Mouse (Mus musculus) retina, embryonic 14.5 days (tissue): ENCODE measurements around the gene Exog.

Source experiments
- DNase-seq: peaks from one replicate; pipeline ENCODE4 v3.0.0-alpha.2; 2015; ENCODE audit warnings: low spot score

Gene Exog

GRCm38 (mm10) chr9:119444738-119445429 is at the start of gene Exog:
TSS of gene Exog (plus strand) at chr9:119444943.
- DNase-seq, result peak; percentile 99

DNA sequence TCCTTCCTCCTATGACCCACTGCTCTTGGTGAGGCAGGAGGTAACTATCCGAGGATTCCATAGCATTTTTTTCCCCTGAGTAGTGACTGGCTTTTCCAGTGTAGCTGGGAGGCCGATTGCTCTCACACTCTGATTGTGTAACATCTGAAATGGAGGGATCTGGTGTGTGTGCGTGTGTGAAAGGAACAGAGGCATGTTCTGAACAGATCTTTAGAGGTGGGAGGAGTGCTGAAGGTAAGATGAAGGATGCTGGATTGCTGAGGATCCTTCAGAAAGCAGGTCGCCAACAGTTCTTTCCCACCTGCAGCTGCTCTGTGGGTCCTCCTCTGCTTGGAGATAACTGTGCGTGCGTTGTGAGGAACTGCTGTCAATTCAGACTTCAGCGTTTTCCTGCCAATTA is 43.4 kb upstream of the Exog start:
- DNase-seq, result no peak

- DNase-seq, result peak; percentile 98
These were observed 42.9 kb upstream of the Exog start, which contains the start of gene Acvr2b for GRCm38 (mm10) chr9:119401801-119402214. TSS of gene Acvr2b (plus strand) at chr9:119402118.

DNA sequence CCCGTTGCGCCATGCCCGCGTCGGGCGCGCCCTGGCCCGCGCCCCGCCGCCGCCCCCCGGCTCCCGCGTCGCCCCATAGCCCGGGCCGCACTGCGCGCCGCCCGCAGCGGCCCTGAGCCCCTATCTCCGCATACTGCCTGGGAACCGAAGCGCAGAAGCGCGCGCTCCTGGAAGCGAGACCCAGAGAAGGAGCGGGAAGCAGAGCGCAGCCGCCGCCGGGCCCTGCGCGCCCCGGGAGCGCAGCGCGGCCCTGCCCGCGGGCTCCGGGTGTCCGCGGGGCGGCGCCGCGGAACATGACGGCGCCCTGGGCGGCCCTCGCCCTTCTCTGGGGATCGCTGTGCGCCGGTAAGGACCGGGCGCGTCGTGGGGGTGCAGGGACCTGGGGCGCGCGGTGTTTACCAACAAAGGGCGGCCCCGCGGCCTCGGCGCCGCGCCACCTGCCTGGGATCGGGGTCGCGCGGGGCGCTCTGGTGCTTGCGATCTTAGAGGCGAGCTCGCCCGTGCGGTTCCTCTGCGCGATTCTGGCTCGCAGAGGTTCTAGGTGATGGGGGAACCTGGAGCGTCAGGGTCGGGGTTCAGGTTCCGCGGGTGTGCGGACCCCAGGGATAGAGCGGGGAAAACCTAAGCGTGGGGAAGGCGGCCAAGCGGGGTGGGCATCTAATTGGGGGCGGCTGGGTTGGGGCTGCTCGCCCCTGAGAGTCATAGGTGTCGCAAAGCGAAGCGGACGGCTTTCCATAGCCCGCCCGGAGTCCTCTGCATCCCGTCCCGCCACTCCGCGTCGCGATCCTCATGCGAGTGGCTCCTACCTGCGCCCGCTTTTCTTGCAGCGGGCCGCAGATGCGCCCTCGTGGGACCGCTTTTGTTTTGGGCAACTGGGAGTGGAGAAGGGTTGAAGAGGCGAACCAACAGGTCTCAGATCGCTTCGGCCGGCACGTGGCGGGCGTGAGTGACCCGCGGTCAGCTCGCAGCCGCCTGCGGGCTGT is 42.2 kb upstream of the Exog start:
- peak; percentile 60 for DNase-seq

GRCm38 (mm10) chr9:119403236-119403641 is 41.5 kb upstream of the Exog start:
- DNase-seq, result peak; percentile 79

DNA sequence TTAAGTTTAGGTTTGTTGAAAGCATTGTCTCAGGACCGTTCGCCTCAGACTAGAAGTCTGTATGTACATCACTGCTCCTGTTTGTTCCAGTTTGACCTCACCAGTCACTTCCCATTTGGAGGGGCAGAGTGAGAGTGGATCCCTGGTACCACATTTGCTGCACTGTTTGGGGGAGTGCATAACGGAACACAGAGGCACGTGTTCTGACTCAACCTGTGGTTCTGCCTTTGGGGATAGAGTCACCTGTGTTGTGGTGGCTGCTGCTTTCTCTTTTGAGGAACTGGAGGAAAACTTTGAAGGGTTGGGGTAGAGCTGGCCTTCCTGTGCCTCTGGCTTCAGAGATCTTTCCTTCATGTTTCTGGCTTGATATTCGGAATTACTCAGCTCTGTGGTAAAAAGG is 40.7 kb upstream of the Exog start:
- no peak for DNase-seq

GRCm38 (mm10) chr9:119407884-119408283 is 36.9 kb upstream of the Exog start:
- DNase-seq, result no peak

GRCm38 (mm10) chr9:119408898-119409664 is 35.7 kb upstream of the Exog start:
- DNase-seq, result no peak

DNA sequence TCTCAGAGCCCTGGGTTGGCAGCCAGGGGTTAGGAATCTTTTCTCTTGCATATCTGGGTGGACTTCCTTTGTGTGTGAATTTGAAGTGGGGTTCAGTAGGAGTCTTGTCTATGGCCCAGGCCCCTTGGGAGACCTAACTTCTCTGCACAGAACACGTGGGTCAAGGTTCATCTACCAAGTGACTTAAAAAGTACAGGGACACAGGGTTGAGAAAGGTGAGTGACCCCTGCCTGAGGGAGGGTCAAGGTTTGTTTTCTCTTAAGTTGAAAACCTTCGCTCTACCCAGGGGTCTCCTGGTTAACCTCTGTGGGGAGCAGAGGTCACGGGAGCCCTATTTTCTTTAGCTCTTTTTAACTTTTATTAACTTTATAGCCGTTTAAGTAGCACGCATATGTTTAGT is 34.9 kb upstream of the Exog start:
- no peak for DNase-seq

- no peak for DNase-seq
These were observed 26.7 kb upstream of the Exog start for GRCm38 (mm10) chr9:119418025-119418424.

- no peak for DNase-seq
These were observed 24.8 kb upstream of the Exog start for GRCm38 (mm10) chr9:119419852-119420438.

GRCm38 (mm10) chr9:119425217-119425975 is 19.3 kb upstream of the Exog start:
- DNase-seq, result no peak

DNA sequence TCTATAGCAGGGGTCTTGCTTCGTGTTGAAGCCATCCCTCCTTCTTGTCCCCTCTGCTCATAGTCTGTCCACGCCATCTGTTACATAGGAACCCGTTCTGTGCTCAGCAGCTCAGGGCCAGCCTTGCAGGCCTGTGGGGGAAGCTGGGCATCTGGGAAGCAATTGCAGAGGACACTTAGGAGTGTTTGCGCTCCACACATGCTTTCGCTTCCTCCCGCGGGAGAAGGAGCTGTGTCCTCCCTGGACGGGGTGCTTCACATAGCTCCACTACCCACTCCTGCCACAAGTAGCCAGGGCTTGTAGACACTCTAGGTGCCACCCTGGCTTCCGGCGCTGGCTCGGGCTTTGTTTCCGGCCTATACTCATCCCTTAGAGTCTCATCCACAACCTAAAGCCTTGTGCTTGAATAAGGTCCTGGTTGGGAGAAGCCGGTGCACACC is 18.7 kb upstream of the Exog start:
- no peak for DNase-seq

- DNase-seq, result no peak
These were observed 18.3 kb upstream of the Exog start for GRCm38 (mm10) chr9:119426483-119426882.

DNA sequence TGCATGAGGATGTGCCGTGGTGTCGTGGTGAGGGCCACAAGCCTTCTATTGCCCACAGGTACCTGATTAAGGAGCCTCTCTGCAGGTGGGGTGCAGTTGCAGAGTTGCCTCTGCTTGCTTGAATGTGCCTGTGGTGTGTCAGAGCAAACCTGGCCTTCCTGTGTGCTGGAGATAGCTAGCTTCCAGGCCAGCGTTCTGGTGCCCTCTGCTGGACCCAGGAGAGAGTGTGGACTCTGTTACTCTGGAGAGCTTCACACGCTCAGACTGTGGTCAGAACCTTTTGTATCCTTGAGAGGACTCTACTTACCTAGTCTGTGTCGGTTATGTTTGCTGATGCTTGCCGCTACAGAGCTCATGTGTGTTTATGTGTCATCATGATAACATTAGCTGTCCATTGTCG is 14.4 kb upstream of the Exog start:
- peak; percentile 85 for DNase-seq

DNA sequence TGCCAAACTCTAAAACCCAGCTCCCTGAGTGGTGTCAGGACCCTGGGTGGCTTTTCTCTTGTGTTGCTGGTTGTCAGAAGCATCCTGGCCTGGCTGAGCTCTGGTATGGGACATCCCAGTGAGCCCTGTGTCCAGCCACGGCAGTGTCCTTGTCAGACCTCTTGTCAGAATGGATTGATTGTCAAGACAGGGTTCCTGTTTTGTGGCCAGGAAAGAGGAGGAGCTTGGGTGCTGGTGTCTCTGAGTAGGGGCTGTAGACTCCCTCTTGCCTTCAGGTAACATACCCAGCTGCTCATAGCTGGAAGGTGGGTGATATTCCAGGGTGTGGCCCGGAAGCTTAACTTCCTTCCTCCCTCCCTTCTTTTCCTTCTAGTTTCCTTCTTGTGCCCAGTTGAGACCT is 8.9 kb upstream of the Exog start:
- no peak for DNase-seq

GRCm38 (mm10) chr9:119438065-119438464 is 6.7 kb upstream of the Exog start:
- DNase-seq, result no peak

DNA sequence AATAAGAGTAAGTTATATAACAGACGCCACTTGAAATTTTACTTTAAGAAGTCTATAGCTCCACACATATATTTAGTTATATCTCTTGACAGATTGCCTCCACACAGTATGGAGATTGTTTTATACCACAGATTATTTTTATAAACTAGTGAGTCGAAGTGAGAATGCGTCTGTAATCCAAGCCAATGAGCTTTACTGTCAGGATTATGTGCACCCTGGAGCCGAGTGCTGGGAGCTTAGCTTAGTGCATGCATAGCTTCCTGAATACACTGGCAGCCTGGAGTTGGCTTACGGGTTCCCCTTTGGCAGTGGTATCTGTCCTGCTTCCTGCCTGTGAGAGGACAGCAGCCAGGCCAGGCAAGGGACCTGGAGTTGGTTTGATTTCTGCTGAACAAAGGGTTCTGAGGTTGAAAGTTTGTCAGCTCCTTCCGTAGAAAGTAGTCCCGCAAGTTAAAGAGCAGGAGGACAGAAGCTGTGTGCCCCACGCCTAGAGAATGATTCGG is 6.2 kb upstream of the Exog start:
- no peak for DNase-seq

DNA sequence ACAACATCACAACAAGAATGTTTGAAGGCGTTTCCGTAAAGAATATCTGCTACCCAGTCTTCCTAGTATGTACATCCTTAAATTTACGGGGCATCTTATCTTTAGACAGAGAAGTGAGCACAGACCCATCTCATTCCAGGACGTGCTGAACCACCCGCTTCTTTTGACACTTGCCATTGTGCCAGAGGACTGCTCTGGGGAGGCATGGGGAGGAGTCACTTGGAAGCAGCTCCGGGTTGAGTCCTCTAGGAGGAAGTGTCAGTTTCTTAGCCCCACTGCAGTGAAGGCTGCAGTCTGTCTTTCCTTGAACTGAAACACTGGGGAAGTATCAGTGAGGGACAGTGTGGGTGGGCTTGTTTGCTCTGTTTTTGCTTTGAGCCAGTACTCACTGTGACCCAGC is 994 bp downstream of the Exog start:
- no peak for DNase-seq

GRCm38 (mm10) chr9:119455967-119456366 is 11.2 kb downstream of the Exog start:
- no peak for DNase-seq

DNA sequence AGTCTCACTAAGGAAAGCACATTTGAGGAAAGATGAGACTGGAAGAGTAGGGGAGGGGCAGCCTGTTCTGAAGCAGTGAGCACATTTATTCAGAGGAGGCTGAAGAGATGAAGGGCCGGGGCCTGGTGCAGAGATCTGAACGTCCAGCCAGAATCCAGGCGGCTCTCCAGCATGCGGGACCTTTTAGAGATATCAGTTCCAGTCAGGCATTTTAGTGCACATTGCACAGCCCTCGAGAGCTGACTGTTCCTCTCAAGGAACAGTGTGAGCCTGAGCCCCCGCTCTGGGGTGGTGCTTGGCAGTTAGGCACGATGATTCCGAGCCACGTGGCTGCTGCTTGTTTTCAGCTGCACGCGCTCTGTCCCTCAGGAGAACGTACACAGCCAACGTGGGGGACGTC is 12.4 kb downstream of the Exog start:
- DNase-seq, result no peak
